Mouse (Mus musculus): Measurements from ENCODE around the gene Impg1.

- TF ChIP-seq CTCF (IDR thresholded peaks at IDR 0.05) (no peak), EP300 (IDR thresholded peaks at IDR 0.05) (no peak)
These were observed 26.3 kb upstream of the Impg1 start for GRCm38 (mm10) chr9:80491591-80491990.

All from lung, postnatal 0 days (tissue).